Mouse (Mus musculus) ovary, adult 2 months (tissue): ENCODE results near the gene Crybb1. TPM values are rescaled to one million over a fixed set of nuclear protein-coding genes. Genes with fewer than 3 reads are reported as not detected.

Experiments used
- polyA plus RNA-seq: library from polyadenylated mRNA; depleted of rRNA; stranded (reverse); fragments of >200 nt; gene quantifications from 2 replicates; pipeline ENCODE4 v1.2.3, GENCODE M21; 2012; rRNA removed

Crybb1 gene
- 5.7 and 6.0 TPM in 2 replicates for polyA plus RNA-seq

DNA sequence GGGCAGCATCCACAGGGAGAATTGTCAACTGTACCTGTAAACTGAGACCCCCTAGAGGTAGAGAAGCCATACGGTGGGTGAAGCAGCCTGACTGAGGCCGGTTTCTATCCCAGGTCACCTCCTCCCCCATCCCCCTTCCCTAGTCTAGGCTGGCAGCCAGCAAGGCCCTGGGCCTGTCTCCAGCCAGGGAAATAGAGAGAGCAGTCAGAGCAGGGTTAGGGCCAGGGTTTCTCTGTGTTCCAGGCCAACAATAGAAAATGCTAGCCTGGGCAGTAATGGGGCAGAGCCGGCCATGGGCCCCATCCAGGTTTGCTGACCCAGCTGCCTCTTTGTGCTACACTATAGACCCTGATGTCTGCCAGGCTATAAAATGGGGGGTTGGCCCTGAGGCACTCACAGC, at the start of gene Crybb1:
Crybb1 (plus strand) TSS at position 390 of the 400 bp plus-strand sequence.

DNA sequence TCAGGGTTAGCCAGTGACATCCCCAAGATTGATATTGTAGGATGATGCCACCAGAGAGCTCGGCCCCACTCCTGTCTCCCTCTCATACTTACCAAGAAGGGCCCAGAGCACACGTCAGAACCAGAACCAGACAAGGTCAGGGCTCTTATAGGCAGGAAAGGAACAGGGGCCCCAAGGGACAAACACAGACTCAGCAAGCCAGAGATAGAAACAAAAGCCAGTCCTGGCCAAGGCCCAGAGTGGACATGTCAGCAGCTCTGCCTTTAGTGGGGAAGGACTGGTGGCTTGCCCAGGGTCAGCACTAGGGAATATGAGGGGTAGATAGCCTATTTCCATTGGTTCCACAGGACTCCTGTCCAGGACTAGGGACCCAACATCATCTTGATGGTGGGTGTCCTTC, 3.2 kb upstream of the Crybb1 start, which contains the start of gene Cryba4:
Cryba4 (minus strand) TSS at position 119 of the 400 bp plus-strand sequence.

DNA sequence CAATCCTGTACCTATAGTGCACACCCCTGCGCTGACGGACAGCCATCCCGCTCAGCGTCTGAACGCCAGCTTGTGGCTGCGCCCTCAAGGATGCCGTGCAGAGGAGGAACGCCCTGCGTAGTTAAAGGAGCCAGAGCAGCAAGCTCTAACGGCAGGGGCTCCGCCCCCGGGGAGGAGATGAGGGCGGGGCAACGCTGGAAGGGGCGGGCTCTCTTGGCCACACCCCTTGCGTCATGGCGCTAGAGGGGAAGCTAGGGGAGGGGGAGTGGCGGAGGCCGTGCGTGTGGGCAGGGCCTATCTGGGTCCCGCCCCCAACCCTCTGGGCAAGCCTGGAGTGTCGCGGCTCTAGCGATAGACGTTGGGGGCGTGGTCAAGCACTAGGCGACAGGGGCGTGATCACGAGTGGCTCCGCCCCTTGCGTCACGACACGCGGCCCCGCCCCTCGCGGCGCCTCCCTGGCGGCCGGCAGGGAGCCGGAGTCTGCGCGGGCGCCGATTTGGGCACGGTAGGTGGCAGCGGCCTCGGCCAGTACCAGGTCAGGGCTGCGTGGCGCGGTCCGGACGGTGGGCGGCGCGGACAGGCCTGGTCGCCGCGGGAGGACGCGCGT, 20.8 kb downstream of the Crybb1 start, which contains the start of gene Tpst2:
Tpst2 (plus strand) TSS at position 425 of the 607 bp plus-strand sequence.

Other genes starting within 250 kb of the Crybb1 start
- 11.8 and 17.1 TPM in 2 replicates for gene Cryba4, start 3.3 kb upstream of the Crybb1 start, polyA plus RNA-seq
- 185 and 246 TPM in 2 replicates for gene Tpst2, start 20.9 kb downstream of the Crybb1 start, polyA plus RNA-seq
- 57.5 and 59.6 TPM in 2 replicates for gene Tfip11, start 70.5 kb downstream of the Crybb1 start, polyA plus RNA-seq
- gene Srrd, start 87.2 kb downstream of the Crybb1 start, polyA plus RNA-seq: 63.5 and 67.9 TPM in 2 replicates
- gene Hps4, start 87.3 kb downstream of the Crybb1 start, polyA plus RNA-seq: 65.3 and 67.9 TPM in 2 replicates
- not detected in 2 replicates for gene Gm6583, start 100.2 kb downstream of the Crybb1 start, polyA plus RNA-seq
- gene Asphd2, start 139.1 kb downstream of the Crybb1 start, polyA plus RNA-seq: 5.4 and 6.2 TPM in 2 replicates
- gene Gm6588, start 193.6 kb downstream of the Crybb1 start, polyA plus RNA-seq: not detected in 2 replicates